Mouse (Mus musculus) lung, postnatal 0 days (tissue): ENCODE measurements around the gene Pbx2. TPM values are rescaled to one million over a fixed set of nuclear protein-coding genes. Genes with fewer than 3 reads are reported as not detected.

Source experiments
- ATAC-seq: fragments of 200-750 bp; cut with Nextera tagmentation; 2 replicates; pipeline ENCODE4 v1.8.0; 2017; ENCODE audit warnings: moderate library complexity
- DNase-seq: peaks from one replicate; pipeline ENCODE4 v3.0.0-alpha.2; 2016; ENCODE audit warnings: low spot score
- H3K27ac ChIP-seq: fragments of 300-500 bp; sonication (generic); 2 replicates; pipeline ENCODE4 v1.5.1; 2014; ENCODE audit warnings: antibody characterized with exemption, mild to moderate bottlenecking, low read length, mixed read lengths
- H3K27me3 ChIP-seq: fragments of 300-500 bp; sonication (generic); replicated peaks from 2 replicates; pipeline ENCODE4 v1.6.1; 2014; ENCODE audit warnings: low read length, mixed read lengths; ENCODE audit not compliant: insufficient read depth
- H3K36me3 ChIP-seq: fragments of 300-500 bp; sonication (generic); 2 replicates; pipeline ENCODE4 v1.6.1; 2014; ENCODE audit warnings: low read length, mixed read lengths; ENCODE audit not compliant: insufficient read depth
- H3K4me1 ChIP-seq: fragments of 300-500 bp; sonication (generic); 2 replicates; pipeline ENCODE4 v1.6.1; 2014; ENCODE audit warnings: antibody characterized with exemption, low read depth, low read length, mixed read lengths; ENCODE audit not compliant: insufficient read depth
- H3K4me2 ChIP-seq: fragments of 300-500 bp; sonication (generic); replicated peaks from 2 replicates; pipeline ENCODE4 v1.6.1; 2014; ENCODE audit warnings: low read depth, mild to moderate bottlenecking, low read length, moderate library complexity, mixed read lengths
- H3K4me3 ChIP-seq: fragments of 300-500 bp; sonication (generic); 2 replicates; pipeline ENCODE4 v1.5.1; 2014; ENCODE audit warnings: low read depth, low read length
- H3K9ac ChIP-seq: fragments of 300-500 bp; sonication (generic); replicated peaks from 2 replicates; pipeline ENCODE4 v1.6.1; 2014; ENCODE audit warnings: low read depth, mild to moderate bottlenecking
- H3K9me3 ChIP-seq: fragments of 300-500 bp; sonication (generic); 2 replicates; pipeline ENCODE4 v1.6.1; 2016; ENCODE audit warnings: low read length, mixed read lengths
- CTCF ChIP-seq: IDR thresholded peaks from 2 replicates; pipeline ENCODE4 v1.5.1; 2016; ENCODE audit warnings: antibody characterized with exemption, mild to moderate bottlenecking
- EP300 ChIP-seq: IDR thresholded peaks from 2 replicates; pipeline ENCODE4 v1.6.1; 2016; ENCODE audit warnings: antibody characterized with exemption, mild to moderate bottlenecking, control low read depth
- WGBS: fragments of 180-500 bp; shearing (Covaris S2); extraction: QIAGEN DNeasy Blood & Tissue Kit; methylation state at CpG from one replicate; pipeline ENCODE4 v1.1.7; 2014; 5-methylcytosine and 5-hydroxymethylcytosine counted together
- polyA plus RNA-seq: library from polyadenylated mRNA; unstranded; fragments of >200 nt; fragmentation: Nextera tagmentation; extraction: Ambion mirVana; gene quantifications from 2 replicates; pipeline ENCODE4 v1.2.1, GENCODE M21; 2015

Gene Pbx2
- polyA plus RNA-seq, 1 experiment from 2014 or later, result 15.0 TPM

DNA sequence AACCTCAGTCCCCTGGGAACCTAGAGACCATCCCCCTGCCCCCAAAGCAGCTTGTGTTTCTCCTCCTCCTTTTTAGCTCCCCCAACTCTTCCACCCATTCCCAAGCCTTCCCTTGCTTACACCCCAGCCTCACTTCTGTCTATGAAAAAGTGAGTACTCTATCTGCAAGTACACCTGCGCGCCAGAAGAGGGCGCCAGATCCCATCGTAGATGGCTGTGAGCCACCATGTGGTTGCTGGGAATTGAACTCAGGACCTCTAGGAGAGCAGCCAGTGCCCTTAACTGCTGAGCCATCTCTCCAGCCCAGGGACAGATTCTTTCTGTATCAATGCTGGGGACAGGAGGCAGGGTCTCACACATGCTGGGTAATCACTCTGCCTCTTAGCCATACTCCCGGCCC lies 19.2 kb upstream of the Pbx2 start:
- Histone ChIP-seq H3K4me3 (no peak overlapping the region), H3K36me3 (no peaks in the 10 kb centered on the region), H3K4me2 (no peak overlapping the region), H3K27ac (no peak overlapping the region), H3K27me3 (no peaks in the 10 kb centered on the region), H3K4me1 (no peaks in the 10 kb centered on the region), H3K9me3 (no peaks in the 10 kb centered on the region), H3K9ac (no peak overlapping the region)
- no peak for ATAC-seq
- TF ChIP-seq CTCF (peak; percentile 73), EP300 (no peak)
- 20% methylated on average over 5 of the region's 5 CpGs for WGBS
- DNase-seq, result no peak

DNA sequence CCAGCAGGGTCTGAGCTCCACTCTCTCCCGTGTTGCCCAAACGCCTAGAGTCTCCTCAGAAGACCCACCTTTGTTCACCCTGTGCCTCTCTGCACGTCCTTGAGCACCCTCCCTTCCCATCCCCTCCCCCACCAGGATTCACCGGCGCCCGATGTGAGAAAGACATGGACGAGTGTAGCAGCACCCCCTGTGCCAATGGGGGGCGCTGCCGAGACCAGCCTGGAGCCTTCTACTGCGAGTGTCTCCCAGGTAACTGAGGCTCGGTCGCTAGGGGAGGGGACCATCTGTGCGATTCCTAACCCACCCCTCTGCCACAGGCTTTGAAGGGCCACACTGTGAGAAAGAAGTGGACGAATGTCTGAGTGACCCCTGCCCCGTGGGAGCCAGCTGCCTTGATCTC lies 18.7 kb upstream of the Pbx2 start:
- Histone ChIP-seq H3K4me1 (no peaks in the 10 kb centered on the region), H3K4me3 (no peak overlapping the region), H3K27me3 (no peaks in the 10 kb centered on the region), H3K9me3 (no peaks in the 10 kb centered on the region), H3K27ac (no peak overlapping the region), H3K36me3 (no peaks in the 10 kb centered on the region), H3K9ac (no peak overlapping the region), H3K4me2 (no peak overlapping the region)
- DNase-seq, result no peak
- WGBS, result 25% methylated on average over 15 of the region's 15 CpGs
- ATAC-seq, result no peak; the same call in 1 of the 2 replicates
- no peak for TF ChIP-seq EP300
- peak; percentile 39; the same call in 1 of the 2 replicates for TF ChIP-seq CTCF

DNA sequence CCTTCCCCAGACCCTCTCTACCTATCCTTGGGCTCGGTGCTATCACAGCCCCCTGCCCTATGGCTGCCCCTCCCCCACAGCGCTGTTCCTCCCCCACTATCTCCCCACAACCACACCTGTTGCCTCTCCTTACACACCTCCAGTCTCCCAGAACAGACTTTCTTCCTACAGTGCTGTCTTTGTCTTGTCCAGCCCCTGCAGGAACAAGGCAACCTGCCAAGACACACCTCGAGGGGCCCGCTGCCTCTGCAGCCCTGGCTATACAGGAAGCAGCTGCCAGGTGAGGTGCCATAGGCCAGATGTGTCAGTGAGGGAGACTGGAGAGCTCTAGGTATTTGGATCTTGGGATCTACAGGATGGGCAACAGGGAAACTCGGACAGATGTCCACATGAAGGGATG lies 14.5 kb upstream of the Pbx2 start:
- no peak overlapping the region for H3K4me2 ChIP-seq
- H3K9me3 ChIP-seq, result no peaks in the 10 kb centered on the region
- H3K27ac ChIP-seq, result no peak overlapping the region
- 46% methylated on average over 5 of the region's 5 CpGs for WGBS
- no peaks in the 10 kb centered on the region for H3K4me1 ChIP-seq
- no peak for DNase-seq
- no peaks in the 10 kb centered on the region for H3K36me3 ChIP-seq
- H3K27me3 ChIP-seq, result no peaks in the 10 kb centered on the region
- TF ChIP-seq CTCF, result no peak
- TF ChIP-seq EP300, result no peak
- H3K9ac ChIP-seq, result no peak overlapping the region
- no peak overlapping the region for H3K4me3 ChIP-seq
- ATAC-seq, result no peak

DNA sequence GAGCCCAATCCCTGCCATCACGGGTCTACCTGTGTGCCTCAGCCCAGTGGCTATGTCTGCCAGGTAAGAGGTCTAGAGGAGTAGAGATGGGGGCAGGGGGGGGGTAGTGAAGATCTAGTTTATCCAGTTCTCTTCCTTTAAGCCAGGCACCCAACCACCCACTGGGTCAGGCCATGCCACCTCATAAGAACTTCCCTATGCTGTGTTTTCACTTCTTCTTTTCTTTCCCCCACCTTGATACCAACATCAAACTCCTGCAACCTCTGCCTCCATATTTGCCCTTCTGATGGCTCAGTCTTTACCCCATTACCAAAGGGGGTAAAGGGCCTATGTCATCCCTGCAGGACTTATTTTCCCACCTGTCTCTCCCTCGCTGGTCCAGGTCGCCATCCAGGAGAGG lies 13.0 kb upstream of the Pbx2 start:
- no peak overlapping the region for H3K9ac ChIP-seq
- H3K4me2 ChIP-seq, result no peak overlapping the region
- H3K36me3 ChIP-seq, result no peaks in the 10 kb centered on the region
- WGBS, result 91% methylated on average over 3 of the region's 3 CpGs
- H3K27me3 ChIP-seq, result no peaks in the 10 kb centered on the region
- no peak overlapping the region for H3K27ac ChIP-seq
- H3K4me1 ChIP-seq, result no peaks in the 10 kb centered on the region
- TF ChIP-seq CTCF (no peak), EP300 (no peak)
- DNase-seq (no peak), ATAC-seq (no peak)
- H3K9me3 ChIP-seq, result no peaks in the 10 kb centered on the region
- H3K4me3 ChIP-seq, result no peak overlapping the region

DNA sequence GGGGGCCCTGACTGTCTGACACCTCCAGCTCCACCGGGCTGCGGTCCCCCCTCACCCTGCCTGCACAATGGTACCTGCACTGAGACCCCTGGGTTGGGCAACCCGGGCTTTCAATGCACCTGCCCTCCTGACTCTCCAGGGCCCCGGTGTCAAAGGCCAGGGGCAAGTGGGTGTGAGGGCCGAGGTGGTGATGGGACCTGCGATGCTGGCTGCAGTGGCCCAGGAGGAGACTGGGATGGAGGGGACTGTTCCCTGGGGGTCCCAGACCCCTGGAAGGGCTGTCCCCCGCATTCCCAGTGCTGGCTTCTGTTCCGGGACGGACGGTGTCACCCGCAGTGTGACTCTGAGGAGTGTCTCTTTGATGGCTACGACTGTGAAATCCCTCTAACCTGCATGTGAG lies 8.5 kb upstream of the Pbx2 start:
- ATAC-seq (no peak), DNase-seq (no peak)
- H3K9me3 ChIP-seq, result no peaks in the 10 kb centered on the region
- H3K4me1 ChIP-seq, result 0 out of 2 replicates have a peak, but pooled peaks cover 4% of the 10 kb centered on the region
- H3K27ac ChIP-seq, result no peak overlapping the region
- WGBS, result 80% methylated on average over 12 of the region's 12 CpGs
- H3K4me3 ChIP-seq, result no peak overlapping the region
- H3K27me3 ChIP-seq, result no peaks in the 10 kb centered on the region
- no peak overlapping the region for H3K9ac ChIP-seq
- TF ChIP-seq EP300 (no peak), CTCF (no peak)
- H3K36me3 ChIP-seq, result no peaks in the 10 kb centered on the region
- no peak overlapping the region for H3K4me2 ChIP-seq

DNA sequence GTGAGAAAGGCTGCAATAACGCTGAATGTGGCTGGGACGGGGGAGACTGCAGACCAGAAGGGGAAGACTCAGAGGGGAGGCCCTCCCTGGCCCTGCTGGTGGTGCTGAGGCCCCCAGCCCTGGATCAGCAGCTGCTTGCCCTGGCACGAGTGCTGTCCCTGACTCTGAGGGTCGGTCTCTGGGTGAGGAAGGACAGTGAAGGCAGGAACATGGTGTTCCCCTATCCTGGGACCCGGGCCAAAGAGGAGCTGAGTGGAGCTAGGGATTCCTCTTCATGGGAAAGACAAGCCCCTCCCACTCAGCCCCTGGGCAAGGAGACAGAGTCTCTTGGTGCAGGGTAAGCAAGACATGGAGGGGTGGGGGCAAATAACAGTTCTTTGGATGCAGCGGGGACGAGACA lies 7.7 kb upstream of the Pbx2 start:
- H3K27ac ChIP-seq, result no peak overlapping the region
- no peak for TF ChIP-seq CTCF
- no peak for TF ChIP-seq EP300
- DNase-seq, result peak; percentile 58
- ATAC-seq, result no peak; the same call in 1 of the 2 replicates
- no peaks in the 10 kb centered on the region for H3K9me3 ChIP-seq
- H3K4me2 ChIP-seq, result no peak overlapping the region
- 50% methylated on average over 7 of the region's 7 CpGs for WGBS
- peaks cover 8% of the 10 kb centered on the region; the same call in 1 of the 2 replicates for H3K4me1 ChIP-seq
- H3K36me3 ChIP-seq, result no peaks in the 10 kb centered on the region
- H3K9ac ChIP-seq, result no peak overlapping the region
- H3K4me3 ChIP-seq, result no peak overlapping the region
- H3K27me3 ChIP-seq, result no peaks in the 10 kb centered on the region

DNA sequence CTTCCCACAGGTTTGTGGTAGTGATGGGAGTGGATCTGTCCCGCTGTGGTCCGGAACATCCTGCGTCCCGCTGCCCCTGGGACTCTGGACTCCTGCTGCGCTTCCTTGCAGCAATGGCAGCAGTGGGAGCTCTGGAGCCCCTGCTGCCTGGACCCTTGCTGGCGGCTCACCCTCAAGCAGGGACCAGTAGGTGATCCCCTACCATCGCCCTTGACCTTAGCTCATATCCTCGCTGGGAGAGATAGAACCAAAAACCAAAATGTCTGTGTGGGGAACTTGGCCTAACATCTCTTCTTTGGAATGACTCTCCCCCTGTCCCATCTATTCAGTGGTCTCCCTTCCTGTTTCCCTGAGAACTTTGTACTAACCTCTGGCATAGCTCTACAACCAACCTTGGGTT lies 7.2 kb upstream of the Pbx2 start:
- DNase-seq, result no peak
- no peaks in the 10 kb centered on the region for H3K27me3 ChIP-seq
- no peak overlapping the region for H3K27ac ChIP-seq
- peaks cover 13% of the 10 kb centered on the region; the same call in 1 of the 2 replicates for H3K4me1 ChIP-seq
- no peaks in the 10 kb centered on the region for H3K36me3 ChIP-seq
- TF ChIP-seq CTCF (no peak), EP300 (no peak)
- H3K9me3 ChIP-seq, result no peaks in the 10 kb centered on the region
- H3K4me2 ChIP-seq, result no peak overlapping the region
- no peak overlapping the region for H3K4me3 ChIP-seq
- no peak for ATAC-seq
- 97% methylated on average over 8 of the region's 8 CpGs for WGBS
- H3K9ac ChIP-seq, result no peak overlapping the region
